Mouse (Mus musculus) inflammation-experienced regulatory T-cells, adult 16 weeks (primary cell): Measurements from ENCODE around the gene Fgf11. TPM values are rescaled to one million over a fixed set of nuclear protein-coding genes. Genes with fewer than 3 reads are reported as not detected.

Experiments used
- polyA plus RNA-seq: library from polyadenylated mRNA; unstranded; fragments of 100-300 nt; shearing (Covaris generic); gene quantifications from one replicate; pipeline ENCODE4 v1.2.1, GENCODE M21; 2017

Fgf11 gene
- not detected for polyA plus RNA-seq

GRCm38 (mm10) chr11:69801379-69801977 lies at the start of gene Fgf11:
TSS of gene Fgf11 (minus strand) at chr11:69801857.

GRCm38 (mm10) chr11:69846198-69846680 lies 44.6 kb upstream of the Fgf11 start, which contains the start of gene Plscr3:
TSS of gene Plscr3 (plus strand) at chr11:69846376.

GRCm38 (mm10) chr11:69837952-69838713 lies 36.5 kb upstream of the Fgf11 start, which contains the start of gene Tmem256:
TSS of gene Tmem256 (plus strand) at chr11:69838514.

GRCm38 (mm10) chr11:69837604-69837951 lies 35.9 kb upstream of the Fgf11 start, which contains the start of gene Nlgn2:
TSS of gene Nlgn2 (minus strand) at chr11:69837784.

GRCm38 (mm10) chr11:69822080-69822479 lies 20.4 kb upstream of the Fgf11 start, which contains the start of gene Spem1:
TSS of gene Spem1 (minus strand) at chr11:69822180.

GRCm38 (mm10) chr11:69818365-69818764 lies 16.7 kb upstream of the Fgf11 start, which contains the start of gene Spem2:
TSS of gene Spem2 (minus strand) at chr11:69818465.

GRCm38 (mm10) chr11:69815155-69815554 lies 13.5 kb upstream of the Fgf11 start, which contains the start of gene Gm39566:
TSS of gene Gm39566 (minus strand) at chr11:69815298.

GRCm38 (mm10) chr11:69804972-69805909 lies 3.6 kb upstream of the Fgf11 start, which contains the start of gene Tmem102:
TSS of gene Tmem102 (minus strand) at chr11:69805624.

GRCm38 (mm10) chr11:69795168-69795982 lies 6.3 kb downstream of the Fgf11 start, which contains the start of gene Chrnb1:
TSS of gene Chrnb1 (minus strand) at chr11:69795943.

GRCm38 (mm10) chr11:69765221-69766125 lies 36.2 kb downstream of the Fgf11 start, which contains the start of gene Zbtb4:
TSS of gene Zbtb4 (plus strand) at chr11:69765912.

GRCm38 (mm10) chr11:69761868-69762267 lies 39.8 kb downstream of the Fgf11 start, which contains the start of gene Slc35g3:
TSS of gene Slc35g3 (minus strand) at chr11:69761968.

GRCm38 (mm10) chr11:69758478-69758970 lies 43.1 kb downstream of the Fgf11 start, which contains the start of gene Polr2a:
TSS of gene Polr2a (minus strand) at chr11:69758637.

Other genes starting within 250 kb of the Fgf11 start
- gene Efnb3, start 241.7 kb downstream of the Fgf11 start, polyA plus RNA-seq, result 0.27 TPM
- gene Wrap53, start 221.6 kb downstream of the Fgf11 start, polyA plus RNA-seq, result 32.4 TPM
- 242 TPM for gene Trp53, start 221.5 kb downstream of the Fgf11 start, polyA plus RNA-seq
- 0.20 TPM for gene Atp1b2, start 195.9 kb downstream of the Fgf11 start, polyA plus RNA-seq
- gene Shbg, start 184.0 kb downstream of the Fgf11 start, polyA plus RNA-seq, result not detected
- not detected for gene Sat2, start 179.8 kb downstream of the Fgf11 start, polyA plus RNA-seq
- gene Fxr2, start 168.9 kb downstream of the Fgf11 start, polyA plus RNA-seq, result 11.9 TPM
- not detected for gene Sox15, start 146.5 kb downstream of the Fgf11 start, polyA plus RNA-seq
- gene Mpdu1, start 139.2 kb downstream of the Fgf11 start, polyA plus RNA-seq, result 56.1 TPM
- gene Cd68, start 135.7 kb downstream of the Fgf11 start, polyA plus RNA-seq, result 10.3 TPM
- 508 TPM for gene Eif4a1, start 129.4 kb downstream of the Fgf11 start, polyA plus RNA-seq
- gene Senp3, start 119.8 kb downstream of the Fgf11 start, polyA plus RNA-seq, result 39.6 TPM
- 0.29 TPM for gene Tnfsf13, start 116.1 kb downstream of the Fgf11 start, polyA plus RNA-seq
- gene Tnfsf12, start 106.0 kb downstream of the Fgf11 start, polyA plus RNA-seq, result not detected
- gene Tnfsfm13, start 105.8 kb downstream of the Fgf11 start, polyA plus RNA-seq, result not detected
- gene Polr2a, start 43.2 kb downstream of the Fgf11 start, polyA plus RNA-seq, result 58.0 TPM
- gene Slc35g3, start 39.9 kb downstream of the Fgf11 start, polyA plus RNA-seq, result not detected
- 5.8 TPM for gene Zbtb4, start 35.9 kb downstream of the Fgf11 start, polyA plus RNA-seq
- 6.2 TPM for gene Chrnb1, start 5.9 kb downstream of the Fgf11 start, polyA plus RNA-seq
- gene Tmem102, start 3.8 kb upstream of the Fgf11 start, polyA plus RNA-seq, result not detected
- not detected for gene Gm39566, start 13.4 kb upstream of the Fgf11 start, polyA plus RNA-seq
- not detected for gene Spem2, start 16.6 kb upstream of the Fgf11 start, polyA plus RNA-seq
- not detected for gene Spem1, start 20.3 kb upstream of the Fgf11 start, polyA plus RNA-seq
- 0.61 TPM for gene Nlgn2, start 35.9 kb upstream of the Fgf11 start, polyA plus RNA-seq
- gene Tmem256, start 36.7 kb upstream of the Fgf11 start, polyA plus RNA-seq, result 113 TPM
- gene Plscr3, start 44.5 kb upstream of the Fgf11 start, polyA plus RNA-seq, result 27.8 TPM
- not detected for gene Tnk1, start 56.9 kb upstream of the Fgf11 start, polyA plus RNA-seq
- gene Tmem95, start 76.2 kb upstream of the Fgf11 start, polyA plus RNA-seq, result not detected
- gene Kctd11, start 79.5 kb upstream of the Fgf11 start, polyA plus RNA-seq, result 2.3 TPM
- 663 TPM for gene Acap1, start 93.7 kb upstream of the Fgf11 start, polyA plus RNA-seq
- 3.0 TPM for gene 2810408A11Rik, start 99.1 kb upstream of the Fgf11 start, polyA plus RNA-seq
- 5.7 TPM for gene Neurl4, start 99.2 kb upstream of the Fgf11 start, polyA plus RNA-seq
- gene Gps2, start 112.0 kb upstream of the Fgf11 start, polyA plus RNA-seq, result 163 TPM
- gene Eif5a, start 120.1 kb upstream of the Fgf11 start, polyA plus RNA-seq, result 1,233 TPM
- gene Ybx2, start 133.9 kb upstream of the Fgf11 start, polyA plus RNA-seq, result not detected
- gene Slc2a4, start 146.3 kb upstream of the Fgf11 start, polyA plus RNA-seq, result not detected
- gene Cldn7, start 162.9 kb upstream of the Fgf11 start, polyA plus RNA-seq, result not detected
- gene Ctdnep1, start 179.3 kb upstream of the Fgf11 start, polyA plus RNA-seq, result 36.6 TPM
- gene Elp5, start 180.7 kb upstream of the Fgf11 start, polyA plus RNA-seq, result 70.7 TPM
- 438 TPM for gene Gabarap, start 189.3 kb upstream of the Fgf11 start, polyA plus RNA-seq
- gene Phf23, start 193.9 kb upstream of the Fgf11 start, polyA plus RNA-seq, result 117 TPM
- gene Dvl2, start 198.7 kb upstream of the Fgf11 start, polyA plus RNA-seq, result 25.7 TPM
- 152 TPM for gene Acadvl, start 213.6 kb upstream of the Fgf11 start, polyA plus RNA-seq
- 11.7 TPM for gene Dlg4, start 215.1 kb upstream of the Fgf11 start, polyA plus RNA-seq